Mouse (Mus musculus) olfactory bulb, adult 2 months (tissue): ENCODE measurements around the gene Nt5dc1.

Experiments
- CTCF ChIP-seq: fragments of 200-500 bp; IDR thresholded peaks from 2 replicates; pipeline ENCODE4 v1.5.1; 2012; ENCODE audit warnings: low read depth, mild to moderate bottlenecking, low read length, moderate library complexity; ENCODE audit not compliant: insufficient read depth
- POLR2A ChIP-seq: fragments of 200-500 bp; IDR thresholded peaks from 2 replicates; pipeline ENCODE4 v1.6.1; 2012; ENCODE audit warnings: mild to moderate bottlenecking, low read depth, low read length, moderate library complexity; ENCODE audit not compliant: insufficient read depth

GRCm38 (mm10) chr10:34449469-34449868 is 31.1 kb upstream of the Nt5dc1 start:
- TF ChIP-seq POLR2A (no peak), CTCF (no peak)
